Mouse (Mus musculus) liver, adult 2 months (tissue): ENCODE results near the gene Pbld2. TPM values are rescaled to one million over a fixed set of nuclear protein-coding genes. Genes with fewer than 3 reads are reported as not detected.

ENCODE experiments used
- DNase-seq: peaks from one replicate; pipeline ENCODE4 v3.0.0-alpha.2; 2011; ENCODE audit warnings: low read depth, low spot score; ENCODE audit errors: extremely low read depth
- H3K27ac ChIP-seq: fragments of 200-500 bp; replicated peaks from 2 replicates; pipeline ENCODE4 v1.5.1; 2012; ENCODE audit warnings: low read depth, mild to moderate bottlenecking, control low read depth, inconsistent platforms, low read length; ENCODE audit not compliant: insufficient read depth
- H3K27me3 ChIP-seq: fragments of 200-500 bp; 2 replicates; pipeline ENCODE4 v1.6.1; 2012; ENCODE audit warnings: mild to moderate bottlenecking, moderate library complexity, low read length, inconsistent platforms; ENCODE audit not compliant: control insufficient read depth, insufficient read depth
- H3K36me3 ChIP-seq: fragments of 200-500 bp; 2 replicates; pipeline ENCODE4 v1.6.1; 2012; ENCODE audit warnings: low read length, inconsistent platforms; ENCODE audit not compliant: control insufficient read depth, insufficient read depth
- H3K4me1 ChIP-seq: fragments of 200-500 bp; 2 replicates; pipeline ENCODE4 v1.6.1; 2011; ENCODE audit warnings: low read length; ENCODE audit not compliant: control insufficient read depth, insufficient read depth
- H3K4me3 ChIP-seq: fragments of 200-500 bp; 2 replicates; pipeline ENCODE4 v1.5.1; 2011; ENCODE audit warnings: low read depth, mild to moderate bottlenecking, control low read depth, low read length, moderate library complexity; ENCODE audit not compliant: insufficient read depth
- H3K79me2 ChIP-seq: fragments of 200-500 bp; 2 replicates; pipeline ENCODE4 v1.6.1; 2012; ENCODE audit warnings: inconsistent platforms, mild to moderate bottlenecking, low read length, moderate library complexity; ENCODE audit not compliant: control insufficient read depth, insufficient read depth
- H3K9ac ChIP-seq: fragments of 200-500 bp; 2 replicates; pipeline ENCODE4 v1.6.1; 2012; ENCODE audit warnings: low read depth, mild to moderate bottlenecking, control low read depth, inconsistent platforms, low read length
- CTCF ChIP-seq: fragments of 200-500 bp; IDR thresholded peaks from 2 replicates; pipeline ENCODE4 v1.5.1; 2011; ENCODE audit warnings: low read depth, low read length, control low read depth
- POLR2A ChIP-seq: fragments of 200-500 bp; IDR thresholded peaks from 2 replicates; pipeline ENCODE4 v1.6.1; 2011; ENCODE audit warnings: low read length, control low read depth; ENCODE audit not compliant: insufficient read depth; ENCODE audit errors: extremely low read depth
- whole genome bisulfite sequencing: fragments of 180-500 bp; shearing (Covaris S2); methylation state at CpG from one replicate; pipeline ENCODE4 v1.1.7; 2018; 5-methylcytosine and 5-hydroxymethylcytosine counted together
- polyA plus RNA-seq: library from polyadenylated mRNA; depleted of rRNA; stranded (reverse); fragments of >200 nt; gene quantifications from 2 replicates; pipeline ENCODE4 v1.2.3, GENCODE M21; 2012; rRNA removed
- total RNA-seq: library from RNA; depleted of rRNA; stranded (reverse); fragments of >200 nt; gene quantifications from 2 replicates; pipeline ENCODE4 v1.2.3, GENCODE M21; 2014; rRNA removed

Gene Pbld2
- 115 and 119 TPM in 2 replicates for total RNA-seq
- 90.8 and 106 TPM in 2 replicates for polyA plus RNA-seq

GRCm38 (mm10) chr10:63023749-63024579 lies at the start of gene Pbld2, which contains the start of gene Hnrnph3:
Pbld2 (plus strand) TSS chr10:63024315.
Hnrnph3 (minus strand) TSS chr10:63024217.
- peaks cover 12% of the 10 kb centered on the region; the same call in 1 of the 2 replicates for H3K79me2 ChIP-seq
- DNase-seq: peak; percentile 93
- TF ChIP-seq POLR2A (peak; percentile 88), CTCF (no peak)
- peak within 1 kb of the TSS; percentile 97 for H3K9ac ChIP-seq
- peak within 1 kb of the TSS; percentile 96 for H3K27ac ChIP-seq
- H3K4me3 ChIP-seq: peak within 1 kb of the TSS; percentile 90
- no peaks in the 10 kb centered on the region for H3K36me3 ChIP-seq
- WGBS: under 1% methylated on average over 68 of the region's 69 CpGs
- no peaks in the 10 kb centered on the region for H3K27me3 ChIP-seq
- H3K4me1 ChIP-seq: peaks cover 7% of the 10 kb centered on the region

- H3K36me3 ChIP-seq: no peaks in the 10 kb centered on the region
- TF ChIP-seq CTCF (no peak), POLR2A (no peak)
- H3K9ac ChIP-seq: no peak overlapping the region
- 23% methylated on average over 10 of the region's 10 CpGs for WGBS
- H3K4me1 ChIP-seq: peaks cover 4% of the 10 kb centered on the region
- peak overlapping the region; percentile 92 for H3K4me3 ChIP-seq
- no peaks in the 10 kb centered on the region for H3K27me3 ChIP-seq
- no peak for DNase-seq
- no peak overlapping the region for H3K27ac ChIP-seq
- H3K79me2 ChIP-seq: 0 out of 2 replicates have a peak, but pooled peaks cover 3% of the 10 kb centered on the region
These were observed 44.5 kb upstream of the Pbld2 start for GRCm38 (mm10) chr10:62979667-62980038.

GRCm38 (mm10) chr10:62980039-62980954 lies 43.8 kb upstream of the Pbld2 start, which contains the start of gene Rufy2:
Rufy2 (plus strand) TSS chr10:62980223.
- Histone ChIP-seq H3K27me3 (no peaks in the 10 kb centered on the region), H3K4me3 (peak within 1 kb of the TSS; percentile 92), H3K9ac (peak within 1 kb of the TSS; percentile 90), H3K27ac (no peak within 1 kb of the TSS; the same call in 1 of the 2 replicates), H3K36me3 (no peaks in the 10 kb centered on the region), H3K79me2 (0 out of 2 replicates have a peak, but pooled peaks cover 3% of the 10 kb centered on the region), H3K4me1 (peaks cover 4% of the 10 kb centered on the region)
- WGBS: under 1% methylated on average over 75 of the region's 77 CpGs
- peak; percentile 80 for TF ChIP-seq CTCF
- no peak for TF ChIP-seq POLR2A
- DNase-seq: peak; percentile 23

- H3K4me1 ChIP-seq: peaks cover 4% of the 10 kb centered on the region
- H3K27me3 ChIP-seq: no peaks in the 10 kb centered on the region
- TF ChIP-seq POLR2A (no peak), CTCF (no peak)
- no peak overlapping the region for H3K9ac ChIP-seq
- peaks cover under 1% of the 10 kb centered on the region; the same call in 1 of the 2 replicates for H3K36me3 ChIP-seq
- no peak overlapping the region for H3K27ac ChIP-seq
- no peak overlapping the region for H3K4me3 ChIP-seq
- no peak for DNase-seq
- 0 out of 2 replicates have a peak, but pooled peaks cover 3% of the 10 kb centered on the region for H3K79me2 ChIP-seq
- WGBS: 89% methylated on average over 11 of the region's 11 CpGs
These were observed 40.0 kb upstream of the Pbld2 start for GRCm38 (mm10) chr10:62984072-62984471.

GRCm38 (mm10) chr10:62984495-62984894 lies 39.6 kb upstream of the Pbld2 start:
- Histone ChIP-seq H3K9ac (no peak overlapping the region), H3K27ac (no peak overlapping the region), H3K4me3 (no peak overlapping the region), H3K79me2 (0 out of 2 replicates have a peak, but pooled peaks cover 3% of the 10 kb centered on the region), H3K4me1 (peaks cover 4% of the 10 kb centered on the region), H3K27me3 (no peaks in the 10 kb centered on the region), H3K36me3 (peaks cover 4% of the 10 kb centered on the region; the same call in 1 of the 2 replicates)
- WGBS: 76% methylated on average over 6 of the region's 6 CpGs
- TF ChIP-seq CTCF (no peak), POLR2A (no peak)
- no peak for DNase-seq
